Mouse (Mus musculus) thymus, postnatal 14 days (tissue): ENCODE measurements around the gene Ankrd44.
A peak's percentile ranks its signal among the peaks of the same experiment; 100 is the strongest.

Experiments used
- DNase-seq: peaks from one replicate; pipeline ENCODE4 v3.0.0; 2021

Gene Ankrd44

DNA sequence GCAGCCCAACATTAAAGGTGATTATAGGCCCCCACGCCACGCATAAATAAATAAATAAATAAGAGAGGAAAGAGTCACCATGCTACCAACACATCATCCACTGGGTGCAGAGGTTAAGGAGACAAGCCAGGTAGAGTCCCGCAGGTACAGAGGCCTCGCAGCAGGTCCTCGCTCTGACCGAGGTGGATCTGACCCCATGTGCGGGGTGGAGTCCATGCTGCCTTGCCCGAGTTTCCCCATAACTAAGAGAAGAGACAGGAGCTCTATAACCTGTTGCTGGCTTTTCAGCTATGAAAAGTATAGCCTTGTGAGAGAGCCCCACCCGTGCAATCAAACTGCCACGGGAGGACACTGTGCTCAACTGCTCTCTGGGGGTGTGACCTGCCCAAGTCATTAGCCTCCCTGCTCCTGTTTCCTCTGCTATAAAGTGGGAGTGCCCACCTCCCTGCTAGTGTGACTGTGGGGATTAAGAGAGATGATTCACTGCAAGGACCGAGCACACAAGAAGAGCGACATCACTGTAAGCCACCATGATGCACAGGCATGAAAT, 4.1 kb downstream of the Ankrd44 start:
- DNase-seq, result no peak

DNA sequence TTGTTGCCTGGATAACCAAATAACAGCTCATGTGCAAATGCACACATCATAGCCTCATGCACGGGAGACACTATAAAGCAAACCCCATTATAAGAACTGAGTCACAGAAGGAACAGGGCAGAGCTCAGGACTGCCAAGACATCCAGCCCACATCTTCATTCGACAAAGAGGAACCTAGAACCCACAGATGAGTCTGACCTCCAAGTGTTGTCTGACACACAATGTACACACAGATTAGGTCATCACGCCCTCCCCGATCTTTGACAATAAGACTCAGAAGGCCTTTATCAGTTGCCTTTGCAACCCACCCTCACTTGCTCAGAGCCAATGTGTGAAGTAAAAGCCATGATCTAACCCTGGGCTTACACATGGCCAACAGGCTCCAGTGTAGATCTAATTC, 6.1 kb downstream of the Ankrd44 start:
- DNase-seq, result no peak

DNA sequence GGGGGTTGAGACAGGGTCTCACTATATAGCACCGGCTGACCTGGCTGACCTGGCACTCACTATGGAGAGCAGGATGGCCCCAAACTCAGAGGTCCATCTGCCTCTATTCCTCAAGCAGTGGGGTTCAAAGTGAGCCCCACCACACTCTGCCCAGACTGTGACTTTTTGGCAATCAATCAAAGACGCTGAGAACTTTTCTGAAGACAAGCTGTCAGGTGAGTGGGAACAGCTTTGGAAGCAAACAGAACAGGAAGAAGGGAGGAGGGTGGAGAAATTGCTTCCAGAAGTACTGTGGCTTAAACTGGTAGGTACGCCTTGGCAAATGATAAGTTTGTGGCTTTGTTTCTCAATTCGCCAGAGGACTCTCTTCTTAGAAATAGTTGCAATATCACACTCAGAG, 9.7 kb downstream of the Ankrd44 start:
- no peak for DNase-seq

DNA sequence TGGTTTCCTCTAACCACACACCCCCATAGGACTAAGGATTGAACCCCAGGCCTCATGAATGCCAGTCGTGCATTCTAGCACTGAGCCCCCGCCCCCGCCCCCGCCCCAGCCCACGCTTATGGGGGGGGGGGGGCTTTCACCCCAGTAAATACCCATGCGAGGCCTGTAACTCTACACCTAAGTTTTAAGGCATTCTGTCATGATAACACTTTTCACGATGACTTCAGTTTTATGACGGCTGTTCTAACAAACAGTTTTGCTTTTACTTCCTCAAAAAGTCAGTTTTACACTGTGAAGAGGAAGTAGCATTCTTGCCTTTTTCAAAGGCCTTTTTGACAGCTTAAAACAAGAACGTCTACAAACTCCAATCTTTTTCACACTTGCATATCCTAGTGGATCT, 11.8 kb downstream of the Ankrd44 start:
- no peak for DNase-seq

DNA sequence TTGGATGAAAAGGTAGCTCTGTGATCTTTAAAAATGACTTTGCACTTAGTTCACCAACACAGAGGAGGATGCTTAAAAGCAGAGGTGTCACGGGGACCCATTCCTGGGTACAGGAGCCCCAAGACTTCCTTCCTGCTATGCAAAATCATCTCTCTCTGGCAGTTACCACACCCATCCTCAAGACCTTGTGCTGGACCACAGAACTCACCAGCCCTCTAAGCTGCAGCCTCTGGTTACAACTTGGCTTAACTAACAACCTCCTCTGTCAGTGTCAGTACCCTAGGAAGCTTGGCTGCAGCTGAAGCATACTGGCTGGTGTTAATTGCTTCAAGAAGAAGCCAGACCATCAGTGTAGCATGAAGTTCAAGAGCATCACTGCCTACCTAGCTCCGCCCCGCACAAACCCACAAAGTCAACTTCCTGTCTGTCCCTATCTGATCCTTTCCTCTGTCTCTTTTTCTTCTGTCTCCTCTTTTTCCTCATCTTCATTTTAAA, 12.8 kb downstream of the Ankrd44 start:
- DNase-seq, result peak; percentile 80

DNA sequence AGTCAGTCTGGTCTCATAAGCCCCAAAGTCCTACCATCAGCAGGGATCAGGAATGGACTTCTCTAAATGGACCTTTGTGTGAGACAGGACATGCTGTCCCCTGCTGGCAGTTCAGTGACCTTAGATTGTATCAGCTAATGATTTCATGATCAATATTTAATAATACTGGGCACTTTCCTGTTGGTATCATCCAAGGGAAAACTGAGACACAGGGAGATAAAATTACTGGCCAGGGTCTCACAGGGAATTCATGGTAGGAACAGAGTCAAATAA, 13.2 kb downstream of the Ankrd44 start:
- DNase-seq, result no peak

DNA sequence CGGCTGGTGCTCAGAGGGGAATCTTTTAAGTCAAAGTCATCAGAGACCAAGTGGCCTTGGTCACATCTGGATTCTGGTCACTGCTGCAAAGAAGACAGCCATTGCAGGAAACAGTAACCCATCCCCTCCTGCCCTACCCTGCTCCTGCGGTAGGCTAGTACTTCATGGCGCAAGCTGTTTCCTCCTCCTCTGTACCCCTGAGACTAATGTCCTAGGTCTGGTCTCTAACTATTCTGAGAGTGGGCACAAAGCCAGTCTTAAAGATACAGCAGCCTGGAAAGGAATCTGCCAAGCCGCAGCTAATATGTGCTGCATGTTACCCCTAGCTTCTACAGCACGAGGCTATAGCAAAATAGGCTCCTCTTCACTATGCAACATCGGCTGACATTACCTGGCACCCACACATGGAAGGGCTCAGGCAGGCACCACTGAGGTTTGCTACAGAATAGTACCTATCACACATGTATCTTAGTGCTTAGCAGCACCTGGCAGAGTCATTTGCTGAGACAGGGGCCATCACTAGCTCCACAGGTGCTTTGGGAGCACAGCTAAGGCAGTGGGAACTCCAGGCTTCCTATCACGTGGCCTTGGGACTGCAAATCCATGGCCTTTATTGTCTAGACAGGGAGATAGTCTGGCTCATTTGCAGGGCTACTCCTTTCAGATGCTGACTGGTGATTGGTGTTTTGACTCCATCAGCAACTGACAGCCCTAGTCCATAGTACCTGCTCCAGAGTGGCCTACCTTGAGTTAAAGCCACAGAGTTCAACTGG, 13.7 kb downstream of the Ankrd44 start:
- no peak for DNase-seq

DNA sequence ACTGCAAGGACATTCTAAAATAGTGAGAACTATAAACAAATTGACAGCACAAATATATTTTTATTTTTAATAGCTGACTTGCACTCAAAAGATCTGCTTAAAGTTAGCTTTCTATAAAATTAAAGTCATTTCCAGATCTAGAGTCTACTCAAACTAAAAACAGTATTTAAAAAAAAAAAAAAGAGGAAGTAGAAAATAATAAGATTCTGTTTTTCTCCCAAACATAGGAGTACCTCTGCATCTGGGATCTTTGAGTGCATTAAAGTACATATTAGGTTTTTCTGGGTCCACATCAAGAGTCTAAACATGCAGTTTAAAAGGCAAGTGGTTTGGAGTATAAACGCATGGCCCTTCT, 15.0 kb downstream of the Ankrd44 start:
- DNase-seq, result no peak

DNA sequence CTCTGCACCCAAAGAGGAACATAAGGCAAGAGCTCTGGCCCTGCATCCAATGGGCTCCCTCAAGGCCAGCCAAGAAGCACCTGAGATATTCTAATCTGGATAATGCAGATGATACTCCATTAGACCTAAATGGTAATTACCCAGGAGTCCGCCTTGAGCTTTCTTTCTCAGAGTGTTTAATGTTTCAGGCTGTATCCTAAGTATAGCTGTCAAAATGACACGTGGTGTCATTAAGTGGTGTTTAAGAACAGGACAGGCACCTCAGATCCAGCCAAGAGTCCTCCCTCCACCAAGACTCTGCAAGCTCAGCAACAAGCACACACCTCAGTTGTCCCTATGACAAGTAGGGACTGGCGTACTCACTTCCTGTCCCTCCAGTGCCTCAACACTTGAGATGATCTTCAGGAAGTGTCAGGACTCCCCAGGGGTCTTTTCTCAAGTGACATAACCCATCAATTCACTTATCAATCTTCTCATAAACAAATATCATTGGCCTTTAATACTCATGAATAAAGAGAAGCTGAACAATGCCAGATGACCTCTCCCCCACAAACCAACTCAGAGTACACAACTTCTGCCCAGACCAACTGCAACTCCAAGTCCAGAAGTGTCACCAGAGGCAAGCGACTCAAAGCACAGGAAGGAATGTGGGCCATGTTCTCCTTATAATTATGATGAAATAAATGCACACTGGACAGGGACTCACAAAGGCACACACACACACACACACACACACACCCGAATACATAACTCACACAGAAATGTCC, 15.5 kb downstream of the Ankrd44 start:
- no peak for DNase-seq

DNA sequence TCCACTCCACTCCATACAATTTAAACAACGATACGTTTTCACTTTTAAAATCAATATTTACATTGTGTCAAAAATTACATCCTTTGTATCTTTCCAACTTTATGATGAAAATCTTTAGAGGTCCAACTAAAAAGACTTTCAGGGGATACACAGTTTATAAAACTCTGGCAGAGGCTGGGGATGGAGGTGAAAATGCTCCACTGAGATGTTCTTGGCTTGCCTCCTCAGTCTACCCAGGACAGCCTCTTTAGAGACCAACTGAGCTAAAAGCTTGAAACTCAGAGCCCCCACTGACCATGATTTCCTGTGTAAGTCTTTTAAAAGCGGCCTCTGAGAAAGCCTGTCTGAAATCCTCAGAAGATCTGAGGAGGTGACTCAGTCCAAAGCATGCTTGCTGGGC, 17.4 kb downstream of the Ankrd44 start:
- no peak for DNase-seq

DNA sequence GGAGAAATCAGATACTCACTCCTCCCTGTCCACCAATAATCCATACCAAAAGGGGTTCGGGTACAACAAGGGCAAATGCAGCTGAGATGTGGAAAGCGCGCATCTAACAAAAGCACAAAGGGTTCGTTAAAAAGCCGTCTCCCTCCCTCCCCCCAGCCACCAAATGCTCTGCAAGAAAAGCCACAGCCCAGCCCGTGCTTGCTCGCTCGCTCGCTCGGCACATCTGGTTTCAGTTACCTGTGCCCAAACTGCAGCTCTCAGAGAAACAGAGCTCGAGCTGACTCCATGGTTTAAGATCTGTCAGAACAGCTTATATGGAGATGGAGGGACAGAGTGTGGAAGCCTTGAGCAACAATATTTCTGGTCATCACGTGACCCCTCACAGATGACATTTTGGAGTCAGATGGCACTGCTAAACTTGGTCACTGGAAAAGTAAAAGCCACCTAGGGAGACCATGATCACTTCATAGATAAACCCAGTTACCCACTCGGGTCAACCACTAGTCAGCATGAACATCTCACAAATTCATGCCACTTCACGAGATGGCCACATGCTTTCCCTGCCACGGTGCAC, 19.0 kb downstream of the Ankrd44 start:
- DNase-seq, result peak; percentile 86

DNA sequence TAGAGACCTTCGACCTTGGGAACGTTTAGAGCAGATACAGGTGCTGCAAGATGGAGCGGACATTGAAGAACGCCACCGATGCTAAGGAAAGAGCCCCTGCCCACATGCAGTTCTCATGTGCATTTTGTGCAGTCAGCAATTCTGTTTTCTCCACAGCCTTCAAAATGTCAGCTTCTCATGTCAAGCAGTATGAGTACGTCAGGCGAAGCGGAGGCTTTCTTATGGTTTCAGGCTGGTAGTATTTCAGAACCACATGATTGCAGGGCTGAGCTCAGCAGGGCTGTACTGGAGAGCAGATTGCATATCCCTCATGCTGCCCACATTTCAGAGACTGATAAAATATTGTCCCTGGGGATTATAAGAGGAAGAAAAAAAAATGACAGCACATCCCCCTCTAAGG, 19.9 kb downstream of the Ankrd44 start:
- no peak for DNase-seq

DNA sequence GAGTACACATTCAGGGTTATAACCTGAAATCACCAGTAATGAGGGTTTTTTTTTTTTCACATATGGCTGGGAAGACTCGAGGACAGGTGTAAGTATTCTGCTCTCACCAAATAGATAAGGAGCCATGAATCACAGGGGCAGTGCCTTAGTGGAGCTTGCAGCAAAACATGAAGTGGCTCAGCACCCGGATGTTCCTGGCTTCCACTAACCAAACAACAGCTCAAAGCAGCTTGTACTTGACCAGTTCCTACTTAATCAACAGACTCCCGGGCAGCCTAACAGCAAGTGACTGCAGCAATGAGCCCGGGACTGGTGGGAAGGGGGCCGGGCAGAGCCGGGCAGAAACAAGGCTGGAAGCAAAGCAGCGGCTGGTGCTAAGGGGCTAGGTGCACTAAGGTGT, 20.6 kb downstream of the Ankrd44 start:
- DNase-seq, result no peak

DNA sequence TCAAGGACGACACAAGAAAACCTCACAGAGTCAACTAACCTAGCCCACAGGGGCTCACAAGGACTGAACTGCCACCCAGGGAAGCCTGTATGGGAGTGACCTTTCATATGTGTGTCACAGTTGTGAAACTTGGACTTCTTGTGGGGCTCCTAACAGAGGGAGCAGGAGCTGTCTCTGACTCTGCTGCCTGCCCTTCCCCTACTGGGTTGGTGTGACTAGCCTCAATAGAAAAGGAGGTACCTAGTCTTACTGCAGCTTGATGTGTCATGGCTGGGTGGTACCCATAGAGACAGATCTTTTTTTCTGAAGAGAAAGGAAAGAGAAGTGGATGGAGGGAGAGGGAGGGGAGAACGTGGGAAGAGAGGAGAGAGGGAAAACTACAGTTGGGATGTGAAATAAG, 22.0 kb downstream of the Ankrd44 start:
- no peak for DNase-seq

DNA sequence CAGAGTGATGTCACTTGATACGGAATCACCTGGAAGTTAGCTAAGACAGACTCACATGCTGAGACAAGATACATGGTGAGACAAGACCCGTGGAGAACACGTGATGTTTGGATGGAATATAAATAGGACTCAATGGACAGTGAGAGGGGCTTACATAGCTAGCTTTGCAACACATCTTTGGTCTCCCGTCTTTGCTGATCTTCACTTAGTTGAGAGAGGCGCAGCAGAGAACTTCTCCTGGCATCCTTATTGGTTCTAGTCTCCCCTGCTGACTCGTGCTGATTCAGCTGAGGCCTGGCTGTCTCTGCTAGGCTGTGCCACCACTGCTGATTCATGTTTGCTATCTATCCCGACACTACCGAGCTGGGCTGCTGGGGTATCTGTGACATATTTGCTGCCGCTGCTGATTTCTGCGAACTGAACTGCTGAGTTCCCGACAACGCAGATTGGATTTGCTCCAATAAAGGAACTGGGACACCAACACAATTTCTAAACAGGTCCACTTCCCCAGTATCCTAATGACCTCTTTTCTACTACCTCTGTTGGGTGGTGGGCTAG, 23.4 kb downstream of the Ankrd44 start:
- no peak for DNase-seq

DNA sequence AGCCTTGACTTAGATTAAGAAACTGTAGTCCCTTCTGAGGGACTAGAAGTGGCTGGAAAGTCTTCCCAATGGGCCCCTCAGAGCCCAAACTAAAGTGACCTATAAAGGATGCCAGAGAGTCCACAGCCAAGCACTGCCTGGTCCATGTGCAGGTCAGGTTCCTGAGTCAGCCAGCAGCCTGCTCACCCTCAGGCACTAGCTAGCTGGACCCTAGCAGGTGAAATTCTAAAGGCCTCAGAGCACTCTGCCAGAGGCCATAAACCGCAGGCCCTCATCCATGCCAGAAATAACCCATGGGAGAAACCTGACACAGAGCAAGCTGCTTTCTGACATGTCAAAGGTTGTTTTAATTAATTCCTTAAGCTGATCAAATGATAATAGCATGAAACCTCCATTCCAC, 25.1 kb downstream of the Ankrd44 start:
- DNase-seq, result no peak

DNA sequence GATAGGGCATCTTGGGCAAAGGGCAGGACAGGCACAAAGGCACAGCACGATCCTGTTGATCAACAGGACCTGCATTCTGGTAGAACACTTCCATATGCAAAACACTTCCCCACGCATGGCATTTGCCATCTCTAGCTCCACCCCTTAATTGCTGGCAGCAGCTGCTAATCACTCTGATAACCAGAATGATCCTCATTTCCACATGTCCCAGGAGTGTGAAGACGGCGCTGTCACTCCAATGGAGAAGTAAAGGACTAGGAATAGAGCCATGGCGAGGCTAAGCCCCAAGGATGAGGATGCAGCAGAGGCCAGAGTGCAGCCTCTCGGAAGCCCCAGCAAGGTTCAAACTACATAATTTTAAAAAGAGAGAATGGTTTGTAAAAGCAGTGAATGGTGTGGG, 26.9 kb downstream of the Ankrd44 start:
- no peak for DNase-seq

DNA sequence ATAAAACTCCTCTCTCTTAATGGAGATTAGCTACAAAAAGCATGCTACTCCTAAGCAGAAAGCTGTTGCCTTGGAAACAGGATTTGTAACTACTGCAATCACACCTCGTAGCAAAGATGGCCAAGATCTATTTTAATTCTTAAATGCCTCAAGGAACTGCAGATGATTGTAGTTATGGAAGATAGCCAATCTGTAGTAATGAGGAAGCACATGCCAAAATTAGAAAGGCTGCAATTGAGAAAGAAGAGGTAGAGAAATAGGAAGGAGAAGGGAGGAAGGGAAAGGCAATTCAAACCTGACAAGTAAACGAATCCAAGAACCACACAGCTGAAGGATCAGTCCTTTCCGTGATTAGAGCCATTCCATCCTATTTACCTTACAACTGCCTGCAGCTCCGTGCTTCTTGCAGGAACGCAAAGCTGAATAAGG, 27.5 kb downstream of the Ankrd44 start:
- DNase-seq, result no peak

DNA sequence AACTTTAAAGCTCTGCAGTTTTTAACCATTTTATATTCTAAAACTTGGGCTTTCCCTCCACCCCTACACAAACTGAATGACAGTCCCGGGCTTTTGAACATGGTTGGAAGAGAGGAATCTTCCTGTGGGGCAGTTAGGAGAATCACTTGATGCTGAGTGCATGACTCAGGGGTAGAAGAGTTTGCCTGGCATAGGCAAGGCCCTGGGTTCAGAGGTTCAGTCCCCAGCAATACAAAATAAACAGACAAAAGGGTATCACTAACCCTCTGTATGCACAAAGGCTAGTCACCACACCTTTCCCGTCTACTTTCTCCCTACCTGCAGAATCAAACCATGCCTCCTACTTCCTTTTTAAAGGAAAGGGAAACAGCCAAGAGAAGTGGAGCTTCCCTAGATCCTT, 28.5 kb downstream of the Ankrd44 start:
- no peak for DNase-seq

DNA sequence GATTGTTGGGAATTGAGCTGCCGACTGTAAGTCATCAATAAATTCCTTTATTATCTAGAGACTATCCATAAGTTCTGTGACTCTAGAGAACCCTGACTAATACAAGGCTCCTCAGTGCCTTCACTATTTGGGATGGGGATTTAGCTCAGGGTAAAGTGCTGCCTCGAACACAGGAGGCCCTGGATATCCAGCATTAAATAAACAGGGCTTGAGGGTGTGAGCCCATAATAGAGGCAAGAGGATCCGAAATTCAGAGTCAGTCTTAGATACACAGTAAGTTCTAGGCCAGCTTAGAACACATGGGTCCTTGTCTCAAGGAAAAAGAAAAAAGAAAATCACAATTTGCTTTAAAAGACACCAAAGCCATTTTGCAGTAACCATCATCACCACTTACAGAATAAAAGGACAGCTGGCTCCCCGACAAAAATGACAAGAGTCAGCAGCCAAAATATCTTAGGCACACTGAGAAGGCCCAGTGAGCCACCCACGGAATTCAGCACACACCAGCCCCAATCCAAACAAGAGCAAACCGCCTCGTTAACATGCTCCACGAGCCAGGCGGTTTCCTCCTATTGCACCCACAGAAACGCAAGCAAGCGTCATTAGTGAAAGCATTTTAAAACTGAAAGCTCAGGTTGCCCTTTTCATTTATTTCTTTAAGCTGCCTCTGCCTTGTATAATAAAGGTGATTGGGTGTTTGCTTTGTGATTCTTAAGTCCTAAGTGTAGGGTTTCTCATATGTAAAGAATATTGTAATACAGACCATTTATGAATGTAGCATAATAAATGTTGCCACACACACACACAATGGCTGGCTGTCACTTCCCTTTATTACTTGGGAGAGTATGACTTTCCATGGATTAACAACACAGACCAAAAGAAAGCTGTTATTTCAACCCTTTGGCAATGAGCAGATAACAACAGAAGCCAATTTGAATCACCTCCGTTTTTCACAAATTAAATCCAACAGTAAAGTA, 29.8 kb downstream of the Ankrd44 start:
- DNase-seq, result peak; percentile 43

DNA sequence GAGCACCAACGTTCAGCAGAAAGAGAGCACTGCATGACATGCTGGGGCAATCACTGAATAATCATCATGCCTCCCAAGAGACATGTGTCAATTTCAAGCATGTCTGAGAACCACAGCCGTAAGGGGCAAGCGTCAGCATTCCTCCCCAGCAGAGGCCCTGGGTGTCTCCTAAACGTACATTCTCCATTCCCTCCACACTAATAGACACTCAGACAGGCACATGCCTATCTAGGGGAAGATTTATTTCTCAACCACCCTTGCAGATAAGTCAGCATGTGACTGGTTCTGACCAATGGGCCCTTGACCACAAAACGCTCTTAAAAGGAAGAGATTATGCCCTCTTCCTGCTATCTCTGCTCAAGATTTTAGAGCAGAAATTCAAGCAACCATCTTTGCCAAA, 37.7 kb downstream of the Ankrd44 start:
- DNase-seq, result no peak

DNA sequence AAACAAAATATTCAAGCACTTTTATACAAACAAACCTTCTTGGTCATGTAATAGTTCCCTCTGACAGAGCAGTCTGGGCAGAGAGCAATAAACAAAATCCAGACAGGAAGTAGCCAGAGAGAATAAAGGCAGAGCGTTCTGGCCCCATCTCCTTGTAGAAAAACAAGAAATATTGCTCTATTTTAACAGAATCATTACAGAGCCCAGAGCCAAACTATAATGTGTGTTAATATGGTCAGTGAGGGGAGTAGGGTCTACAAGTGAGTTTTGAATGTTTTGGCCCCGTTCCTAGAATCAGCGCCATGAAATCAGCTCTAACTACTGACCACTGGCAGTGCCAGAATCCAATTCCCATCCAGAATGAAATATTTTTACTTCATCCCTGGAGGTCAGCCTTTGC, 38.3 kb downstream of the Ankrd44 start:
- no peak for DNase-seq
